Mouse (Mus musculus) forebrain, embryonic 10.5 days (tissue): ENCODE measurements around the gene Fndc5. TPM values are rescaled to one million over a fixed set of nuclear protein-coding genes. Genes with fewer than 3 reads are reported as not detected.

Experiments
- DNase-seq: peaks from one replicate; pipeline ENCODE4 v3.0.0-alpha.2; 2017; ENCODE audit warnings: low spot score; ENCODE audit errors: extremely low spot score
- H3K27ac ChIP-seq: fragments of 300-500 bp; sonication (generic); 2 replicates; pipeline ENCODE4 v1.5.1; 2016; ENCODE audit warnings: mild to moderate bottlenecking
- H3K27me3 ChIP-seq: fragments of 300-500 bp; sonication (generic); 2 replicates; pipeline ENCODE4 v1.6.1; 2016; ENCODE audit warnings: mild to moderate bottlenecking; ENCODE audit not compliant: poor library complexity, severe bottlenecking
- H3K36me3 ChIP-seq: fragments of 300-500 bp; sonication (generic); replicated peaks from 2 replicates; pipeline ENCODE4 v1.6.1; 2016; ENCODE audit warnings: mild to moderate bottlenecking, moderate library complexity
- H3K4me1 ChIP-seq: fragments of 300-500 bp; sonication (generic); 2 replicates; pipeline ENCODE4 v1.6.1; 2016
- H3K4me3 ChIP-seq: fragments of 300-500 bp; sonication (generic); 2 replicates; pipeline ENCODE4 v1.5.1; 2016; ENCODE audit warnings: mild to moderate bottlenecking, moderate library complexity
- H3K9me3 ChIP-seq: fragments of 300-500 bp; sonication (generic); 2 replicates; pipeline ENCODE4 v1.6.1; 2016; ENCODE audit warnings: mild to moderate bottlenecking, moderate library complexity
- WGBS: fragments of 180-500 bp; shearing (Covaris S2); methylation state at CpG from one replicate; pipeline ENCODE4 v1.1.7; 2016; 5-methylcytosine and 5-hydroxymethylcytosine counted together
- polyA plus RNA-seq: library from polyadenylated mRNA; unstranded; fragments of >200 nt; fragmentation: Nextera tagmentation; extraction: Ambion mirVana; gene quantifications from 2 replicates; pipeline ENCODE4 v1.2.1, GENCODE M21; 2016

Fndc5 gene
- polyA plus RNA-seq, 1 experiment from 2014 or later: 0.56 TPM

DNA sequence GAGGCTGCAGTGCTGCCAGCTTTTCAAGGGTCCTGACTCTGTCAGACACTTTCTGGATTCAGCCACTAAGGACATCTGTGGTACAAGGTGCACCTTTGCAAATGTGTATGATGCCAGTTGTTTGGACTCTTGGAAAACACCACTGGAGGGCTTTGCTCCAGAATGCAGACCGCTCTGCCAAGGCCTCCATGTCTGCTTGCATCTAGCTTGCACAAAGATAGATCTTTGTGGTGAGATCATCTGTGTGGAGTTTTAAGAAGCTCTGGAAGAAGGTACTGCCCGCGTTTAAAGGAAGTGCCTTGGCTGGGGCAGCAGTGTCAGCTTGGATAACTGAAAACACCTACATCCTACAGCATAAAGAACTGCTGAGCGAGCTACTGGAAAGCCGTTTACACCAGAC, 6.7 kb downstream of the Fndc5 start:
- WGBS: 89% methylated on average over 5 of the region's 5 CpGs
- Histone ChIP-seq H3K4me1 (peaks cover 11% of the 10 kb centered on the region; the same call in 1 of the 2 replicates), H3K9me3 (no peaks in the 10 kb centered on the region), H3K36me3 (peaks cover 17% of the 10 kb centered on the region), H3K4me3 (no peak overlapping the region), H3K27me3 (peaks cover 17% of the 10 kb centered on the region), H3K27ac (no peak overlapping the region)
- DNase-seq: no peak

GRCm38 (mm10) chr4:129144401-129145367, 7.9 kb downstream of the Fndc5 start:
- Histone ChIP-seq H3K27ac (no peak overlapping the region), H3K4me1 (peaks cover 13% of the 10 kb centered on the region; the same call in 1 of the 2 replicates), H3K36me3 (peaks cover 28% of the 10 kb centered on the region), H3K4me3 (no peak overlapping the region), H3K27me3 (peaks cover 6% of the 10 kb centered on the region), H3K9me3 (no peaks in the 10 kb centered on the region)
- DNase-seq: no peak
- 70% methylated on average over 16 of the region's 16 CpGs for WGBS

DNA sequence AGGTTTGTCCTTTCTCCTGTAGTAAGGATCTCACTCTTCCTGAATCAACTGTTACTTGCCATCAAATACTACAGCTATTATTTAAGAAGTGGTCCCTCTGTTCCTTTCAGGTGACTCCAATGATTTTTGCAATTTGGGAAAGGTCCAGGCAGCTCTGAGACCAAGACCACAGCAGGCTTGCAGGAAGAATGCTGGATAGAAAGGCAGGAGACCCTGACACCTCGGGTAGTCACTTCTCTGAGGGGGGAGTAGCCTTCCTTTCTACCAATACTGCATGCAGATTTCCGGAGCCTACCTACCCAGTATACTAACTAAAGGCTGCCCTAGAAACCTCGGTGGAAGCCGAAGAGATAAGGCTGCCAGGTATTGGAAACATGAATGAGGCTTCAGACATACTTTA, 8.6 kb downstream of the Fndc5 start:
- Histone ChIP-seq H3K9me3 (no peaks in the 10 kb centered on the region), H3K36me3 (peaks cover 36% of the 10 kb centered on the region), H3K4me3 (no peak overlapping the region), H3K27me3 (no peaks in the 10 kb centered on the region), H3K4me1 (peaks cover 13% of the 10 kb centered on the region; the same call in 1 of the 2 replicates), H3K27ac (no peak overlapping the region)
- DNase-seq: no peak
- 82% methylated on average over 4 of the region's 4 CpGs for WGBS

DNA sequence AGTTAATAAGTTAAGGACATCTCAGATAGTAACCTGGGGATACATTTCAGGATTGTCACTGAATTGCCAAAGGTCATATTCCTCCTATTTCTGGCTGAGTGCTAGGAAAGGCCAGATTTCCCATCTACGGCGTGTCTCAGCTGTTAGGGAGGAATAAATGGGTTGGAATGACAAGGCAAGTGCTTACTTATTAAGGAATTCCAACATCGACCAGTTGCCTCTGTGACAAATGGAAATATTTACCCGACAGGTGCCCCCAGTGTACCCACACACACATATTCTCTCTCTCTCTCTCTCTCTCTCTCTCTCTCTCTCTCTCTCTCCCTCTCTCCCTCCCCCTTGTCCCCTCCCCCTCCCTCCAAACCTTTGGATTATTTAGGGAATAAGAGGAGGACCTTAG, 9.1 kb downstream of the Fndc5 start:
- DNase-seq: no peak
- H3K27ac ChIP-seq: no peak overlapping the region
- H3K36me3 ChIP-seq: peaks cover 41% of the 10 kb centered on the region
- H3K9me3 ChIP-seq: no peaks in the 10 kb centered on the region
- WGBS: 91% methylated on average over 4 of the region's 4 CpGs
- peaks cover 13% of the 10 kb centered on the region; the same call in 1 of the 2 replicates for H3K4me1 ChIP-seq
- H3K4me3 ChIP-seq: no peak overlapping the region
- no peaks in the 10 kb centered on the region for H3K27me3 ChIP-seq

- no peaks in the 10 kb centered on the region for H3K9me3 ChIP-seq
- H3K27me3 ChIP-seq: no peaks in the 10 kb centered on the region
- DNase-seq: no peak
- no peak overlapping the region for H3K27ac ChIP-seq
- H3K36me3 ChIP-seq: peaks cover 46% of the 10 kb centered on the region
- H3K4me1 ChIP-seq: peaks cover 13% of the 10 kb centered on the region; the same call in 1 of the 2 replicates
- 93% methylated on average over 2 of the region's 2 CpGs for WGBS
- H3K4me3 ChIP-seq: no peak overlapping the region
These were observed 9.6 kb downstream of the Fndc5 start for GRCm38 (mm10) chr4:129146392-129146791.

DNA sequence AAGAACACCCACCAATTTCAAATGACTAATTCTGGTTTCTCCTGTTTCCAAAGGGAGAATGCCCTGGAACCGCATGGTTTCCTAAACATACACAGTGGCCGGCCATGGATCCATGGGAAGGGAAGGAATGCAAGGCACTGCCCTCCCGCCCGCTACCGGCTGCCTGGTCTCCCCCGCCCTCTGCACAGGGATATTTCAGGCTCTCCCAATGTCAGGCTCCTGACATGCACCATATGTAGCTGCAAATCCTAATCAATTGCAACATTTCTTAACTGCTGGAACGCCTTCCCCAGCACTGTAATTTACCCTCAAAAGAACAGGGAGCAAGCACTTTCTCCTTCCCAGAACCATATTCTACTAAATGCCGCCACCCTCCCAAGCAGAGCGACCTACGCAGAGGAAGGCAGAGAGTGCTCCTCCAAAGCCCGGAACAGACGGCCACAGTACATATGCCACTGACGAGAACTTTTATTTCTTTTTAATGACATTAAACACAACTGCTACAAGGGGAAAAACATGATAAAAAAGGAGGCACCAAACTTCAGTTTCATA, 10.8 kb downstream of the Fndc5 start:
- DNase-seq: no peak
- no peaks in the 10 kb centered on the region for H3K27me3 ChIP-seq
- no peaks in the 10 kb centered on the region for H3K9me3 ChIP-seq
- peaks cover 7% of the 10 kb centered on the region; the same call in 1 of the 2 replicates for H3K4me1 ChIP-seq
- no peak overlapping the region for H3K4me3 ChIP-seq
- H3K36me3 ChIP-seq: peaks cover 58% of the 10 kb centered on the region
- no peak overlapping the region for H3K27ac ChIP-seq
- WGBS: 95% methylated on average over 13 of the region's 13 CpGs

GRCm38 (mm10) chr4:129149321-129149720, 12.5 kb downstream of the Fndc5 start:
- Histone ChIP-seq H3K9me3 (no peaks in the 10 kb centered on the region), H3K27me3 (no peaks in the 10 kb centered on the region), H3K4me3 (no peak overlapping the region), H3K36me3 (peaks cover 75% of the 10 kb centered on the region), H3K4me1 (peaks cover 7% of the 10 kb centered on the region; the same call in 1 of the 2 replicates), H3K27ac (no peak overlapping the region)
- no peak for DNase-seq
- 87% methylated on average over 1 of the region's 1 CpGs for WGBS

- no peak overlapping the region for H3K27ac ChIP-seq
- H3K27me3 ChIP-seq: no peaks in the 10 kb centered on the region
- WGBS: 95% methylated on average over 4 of the region's 4 CpGs
- H3K9me3 ChIP-seq: no peaks in the 10 kb centered on the region
- H3K4me1 ChIP-seq: peaks cover 4% of the 10 kb centered on the region; the same call in 1 of the 2 replicates
- peaks cover 92% of the 10 kb centered on the region for H3K36me3 ChIP-seq
- no peak overlapping the region for H3K4me3 ChIP-seq
- no peak for DNase-seq
These were observed 14.5 kb downstream of the Fndc5 start for GRCm38 (mm10) chr4:129151276-129151811.

- Histone ChIP-seq H3K4me3 (no peak overlapping the region), H3K27ac (no peak overlapping the region), H3K4me1 (no peaks in the 10 kb centered on the region), H3K9me3 (no peaks in the 10 kb centered on the region), H3K27me3 (no peaks in the 10 kb centered on the region), H3K36me3 (peaks cover 91% of the 10 kb centered on the region)
- no peak for DNase-seq
- 90% methylated on average over 5 of the region's 5 CpGs for WGBS
These were observed 20.7 kb downstream of the Fndc5 start for GRCm38 (mm10) chr4:129157541-129157940.

- H3K36me3 ChIP-seq: peaks cover 91% of the 10 kb centered on the region
- no peak for DNase-seq
- WGBS: 84% methylated on average over 3 of the region's 3 CpGs
These were observed 21.8 kb downstream of the Fndc5 start for GRCm38 (mm10) chr4:129158549-129158948.

DNA sequence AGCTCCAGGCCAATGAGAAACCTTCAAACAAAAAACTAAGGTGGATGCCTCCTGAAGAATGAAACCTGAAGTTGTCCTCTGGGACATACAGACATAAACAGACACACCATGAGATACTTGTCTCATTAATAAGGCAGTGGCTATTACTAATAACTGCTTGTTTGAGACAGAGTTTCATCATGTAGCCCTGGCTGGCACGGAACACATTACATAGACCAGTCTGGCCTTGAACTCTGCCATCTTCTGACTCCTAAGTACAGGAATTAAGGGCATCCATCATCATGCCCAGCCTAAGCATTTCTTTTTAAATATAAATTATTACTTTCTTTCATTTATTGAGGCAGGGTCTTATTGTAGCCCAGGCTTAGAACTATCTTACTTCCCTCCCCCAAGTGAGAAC, 24.3 kb downstream of the Fndc5 start:
- no peaks in the 10 kb centered on the region for H3K9me3 ChIP-seq
- H3K4me3 ChIP-seq: no peak overlapping the region
- H3K27ac ChIP-seq: no peak overlapping the region
- H3K27me3 ChIP-seq: no peaks in the 10 kb centered on the region
- 98% methylated on average over 1 of the region's 1 CpGs for WGBS
- DNase-seq: no peak
- H3K4me1 ChIP-seq: no peaks in the 10 kb centered on the region
- H3K36me3 ChIP-seq: peaks cover 91% of the 10 kb centered on the region

More at GRCm38 (mm10) chr4:129158549-129158948, 21.8 kb downstream of the Fndc5 start:
- Histone ChIP-seq H3K27ac (no peak overlapping the region), H3K9me3 (no peaks in the 10 kb centered on the region), H3K27me3 (no peaks in the 10 kb centered on the region), H3K4me1 (no peaks in the 10 kb centered on the region), H3K4me3 (no peak overlapping the region)

GRCm38 (mm10) chr4:129161581-129162255, 24.9 kb downstream of the Fndc5 start:
- peaks cover 91% of the 10 kb centered on the region for H3K36me3 ChIP-seq
- H3K4me1 ChIP-seq: no peaks in the 10 kb centered on the region

More at GRCm38 (mm10) chr4:129161581-129162255, 24.9 kb downstream of the Fndc5 start:
- 95% methylated on average over 4 of the region's 4 CpGs for WGBS
- H3K27ac ChIP-seq: no peak overlapping the region
- H3K4me3 ChIP-seq: no peak overlapping the region
- H3K9me3 ChIP-seq: no peaks in the 10 kb centered on the region
- no peak for DNase-seq
- H3K27me3 ChIP-seq: no peaks in the 10 kb centered on the region
